Mouse (Mus musculus): ENCODE data around the gene Cd247. TPM values are rescaled to one million over a fixed set of nuclear protein-coding genes. Genes with fewer than 3 reads are reported as not detected.

Gene Cd247
- polyA plus RNA-seq, 2 experiments: 0.07 to 0.47 TPM

DNA sequence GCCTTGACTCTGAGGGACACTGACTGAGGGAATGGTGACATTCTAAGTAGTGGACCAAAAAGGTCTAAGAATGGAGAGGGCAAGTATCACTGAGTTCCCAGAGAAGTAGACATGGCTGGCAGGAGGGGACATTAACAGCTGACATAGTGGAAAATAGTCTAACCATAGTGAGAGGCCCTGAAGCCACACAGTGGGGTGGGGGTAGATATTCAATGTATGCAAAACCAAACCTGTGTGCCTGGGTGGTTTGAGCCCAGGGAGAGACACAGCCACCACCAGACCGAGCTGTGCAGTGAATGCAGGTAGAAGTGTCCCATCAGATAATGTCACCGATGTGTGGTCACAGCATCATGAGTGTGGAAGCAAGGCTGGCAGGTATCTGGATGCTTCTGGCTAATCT, 33.5 kb downstream of the Cd247 start:
- no peaks in the 10 kb centered on the region for H3K36me3 ChIP-seq (replicated peaks; ENCODE audit: control insufficient read depth, insufficient read depth, low read depth)
- no peak overlapping the region for H3K4me3 ChIP-seq (ENCODE audit: insufficient read depth in 1 of 2, low read depth in 2 of 2, low read length in 2 of 2)
- DNase-seq (ENCODE audit: low read depth in 3 of 3, low spot score in 3 of 3) (no peak), ATAC-seq (ENCODE audit: insufficient read depth) (no peak)
- H3K27ac ChIP-seq: no peak overlapping the region
- peaks cover 25 to 27% of the 10 kb centered on the region in 2 experiments for H3K4me1 ChIP-seq (replicated peaks; ENCODE audit: control insufficient read depth in 2 of 2, insufficient read depth in 2 of 2, low read length in 1 of 2)
- no peak for TF ChIP-seq CTCF (IDR thresholded peaks at IDR 0.05; ENCODE audit: low read depth)
- H3K9me3 ChIP-seq (ENCODE audit: control insufficient read depth, low read length): no peaks in the 10 kb centered on the region
- no peak overlapping the region for H3K4me2 ChIP-seq (ENCODE audit: low read depth)
- H3K9ac ChIP-seq (replicated peaks): no peak overlapping the region
- no peaks in the 10 kb centered on the region for H3K27me3 ChIP-seq (ENCODE audit: control insufficient read depth, insufficient read depth, low read length)
- 48% methylated on average over 2 of the region's 2 CpGs for WGBS (ENCODE audit: insufficient replicate concordance)

DNA sequence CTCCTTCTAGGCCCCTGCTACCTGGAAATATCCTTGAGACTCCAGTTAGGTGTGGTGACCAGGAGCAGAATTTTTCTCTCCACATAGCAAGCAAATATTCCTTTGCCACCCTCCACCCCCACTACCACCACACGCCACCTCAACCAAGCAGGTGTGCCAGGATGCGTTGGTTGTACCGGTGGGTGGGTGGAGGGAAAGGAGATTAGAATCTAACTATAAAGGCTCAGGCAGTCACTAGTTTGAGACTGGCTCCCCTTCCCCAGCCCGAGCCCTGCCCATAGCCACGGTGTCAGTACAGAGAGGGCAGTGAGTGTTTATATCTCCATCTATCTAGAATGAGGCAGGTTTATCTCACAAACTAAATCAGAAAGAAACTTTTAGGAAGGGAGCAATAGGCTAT, 39.7 kb downstream of the Cd247 start:
- Histone ChIP-seq H3K9ac (replicated peaks) (no peak overlapping the region), H3K27me3 (ENCODE audit: control insufficient read depth, insufficient read depth, low read length) (no peaks in the 10 kb centered on the region), H3K27ac (no peak overlapping the region), H3K36me3 (replicated peaks; ENCODE audit: control insufficient read depth, insufficient read depth, low read depth) (no peaks in the 10 kb centered on the region), H3K4me1 (replicated peaks; ENCODE audit: control insufficient read depth in 2 of 2, insufficient read depth in 2 of 2, low read length in 1 of 2) (no peaks in the 10 kb centered on the region), H3K4me2 (ENCODE audit: low read depth) (no peak overlapping the region), H3K9me3 (ENCODE audit: control insufficient read depth, low read length) (no peaks in the 10 kb centered on the region), H3K4me3 (ENCODE audit: insufficient read depth in 1 of 2, low read depth in 2 of 2, low read length in 2 of 2) (no peak overlapping the region)
- ATAC-seq (ENCODE audit: insufficient read depth): no peak
- TF ChIP-seq CTCF (IDR thresholded peaks at IDR 0.05; ENCODE audit: low read depth) (no peak), EP300 (IDR thresholded peaks at IDR 0.05; ENCODE audit: low read depth) (no peak)
- DNase-seq (ENCODE audit: low read depth in 3 of 3, low spot score in 3 of 3): no peak
- WGBS (ENCODE audit: insufficient replicate concordance): 73% methylated on average over 5 of the region's 5 CpGs

DNA sequence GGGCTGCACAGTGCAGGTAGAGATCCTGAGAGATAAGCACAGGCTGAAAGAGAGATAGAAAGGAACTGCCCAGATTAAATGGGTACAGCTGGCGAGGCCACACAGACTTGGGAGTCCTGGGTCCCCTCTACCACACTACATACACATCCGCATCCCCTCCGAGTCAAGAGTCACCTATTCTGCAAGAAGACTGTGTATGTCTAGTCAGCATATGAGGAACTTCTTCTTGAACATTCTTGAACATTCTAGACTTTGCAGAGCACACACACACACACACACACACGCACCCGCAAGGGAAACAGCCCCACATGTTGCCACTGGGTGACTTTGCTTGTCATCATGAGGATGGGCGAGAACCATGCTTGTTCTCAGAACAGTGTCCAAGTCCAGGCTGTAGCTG, 40.1 kb downstream of the Cd247 start:
- Histone ChIP-seq H3K9ac (replicated peaks) (no peak overlapping the region), H3K9me3 (ENCODE audit: control insufficient read depth, low read length) (no peaks in the 10 kb centered on the region), H3K4me1 (replicated peaks; ENCODE audit: control insufficient read depth in 2 of 2, insufficient read depth in 2 of 2, low read length in 1 of 2) (no peaks in the 10 kb centered on the region), H3K27me3 (ENCODE audit: control insufficient read depth, insufficient read depth, low read length) (no peaks in the 10 kb centered on the region), H3K4me2 (ENCODE audit: low read depth) (no peak overlapping the region), H3K27ac (no peak overlapping the region), H3K4me3 (ENCODE audit: insufficient read depth in 1 of 2, low read depth in 2 of 2, low read length in 2 of 2) (no peak overlapping the region), H3K36me3 (replicated peaks; ENCODE audit: control insufficient read depth, insufficient read depth, low read depth) (no peaks in the 10 kb centered on the region)
- 70% methylated on average over 6 of the region's 6 CpGs for WGBS (ENCODE audit: insufficient replicate concordance)
- no peak for ATAC-seq (ENCODE audit: insufficient read depth)
- no peak for TF ChIP-seq EP300 (IDR thresholded peaks at IDR 0.05; ENCODE audit: low read depth)
- no peak for TF ChIP-seq CTCF (IDR thresholded peaks at IDR 0.05; ENCODE audit: low read depth)
- no peak for DNase-seq (ENCODE audit: low read depth in 3 of 3, low spot score in 3 of 3)

DNA sequence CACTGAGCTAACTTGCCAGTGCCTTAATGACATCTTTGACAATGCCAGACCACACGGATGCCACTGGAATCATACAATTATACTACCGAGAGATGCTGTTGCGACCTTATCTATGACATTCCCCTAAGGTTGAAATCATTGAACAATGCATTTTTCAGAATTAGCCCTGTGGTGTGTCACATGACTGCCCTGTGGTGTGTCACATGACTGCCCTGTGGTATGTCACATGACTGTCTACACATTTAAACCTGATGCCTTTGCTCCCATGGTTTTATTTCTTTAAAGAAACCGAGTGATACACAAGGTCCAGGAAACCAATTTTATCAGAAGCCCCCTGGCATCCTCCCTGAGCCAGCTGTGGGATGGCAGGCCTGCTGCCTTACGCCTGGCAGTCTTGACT, 41.4 kb downstream of the Cd247 start:
- Histone ChIP-seq H3K4me3 (ENCODE audit: insufficient read depth in 1 of 2, low read depth in 2 of 2, low read length in 2 of 2) (no peak overlapping the region), H3K9me3 (ENCODE audit: control insufficient read depth, low read length) (no peaks in the 10 kb centered on the region), H3K36me3 (replicated peaks; ENCODE audit: control insufficient read depth, insufficient read depth, low read depth) (no peaks in the 10 kb centered on the region), H3K4me2 (ENCODE audit: low read depth) (no peak overlapping the region), H3K27ac (no peak overlapping the region), H3K27me3 (ENCODE audit: control insufficient read depth, insufficient read depth, low read length) (no peaks in the 10 kb centered on the region), H3K9ac (replicated peaks) (no peak overlapping the region), H3K4me1 (replicated peaks; ENCODE audit: control insufficient read depth in 2 of 2, insufficient read depth in 2 of 2, low read length in 1 of 2) (0 out of 4 replicates have a peak, but pooled peaks cover 0 to 2% of the 10 kb centered on the region in 2 experiments)
- TF ChIP-seq CTCF (IDR thresholded peaks at IDR 0.05; ENCODE audit: low read depth) (no peak), EP300 (IDR thresholded peaks at IDR 0.05; ENCODE audit: low read depth) (no peak)
- no peak for DNase-seq (ENCODE audit: low read depth in 3 of 3, low spot score in 3 of 3)
- WGBS (ENCODE audit: insufficient replicate concordance): 64% methylated on average over 5 of the region's 5 CpGs
- no peak for ATAC-seq (ENCODE audit: insufficient read depth)

DNA sequence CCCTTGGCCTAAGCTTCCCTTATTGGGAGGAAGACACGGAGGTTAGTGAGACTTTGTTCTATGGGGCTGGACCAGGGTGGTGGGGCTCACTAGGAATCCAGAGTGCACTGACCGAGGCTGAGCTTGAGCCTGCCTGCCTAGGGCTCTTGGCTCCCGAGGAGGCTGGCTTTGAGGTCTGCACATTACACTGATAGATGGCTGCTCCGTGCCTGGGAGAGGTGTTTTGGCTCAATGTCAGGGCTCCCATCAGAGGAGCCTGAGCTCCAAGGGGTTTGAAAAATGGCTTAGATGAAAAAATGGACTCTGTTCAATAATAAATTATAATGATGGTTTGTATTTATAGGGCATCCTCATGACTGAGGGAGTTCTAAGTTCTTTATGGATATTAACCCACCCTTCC, 44.8 kb downstream of the Cd247 start:
- ATAC-seq (ENCODE audit: insufficient read depth) (no peak), DNase-seq (ENCODE audit: low read depth in 3 of 3, low spot score in 3 of 3) (no peak)
- TF ChIP-seq EP300 (IDR thresholded peaks at IDR 0.05; ENCODE audit: low read depth) (no peak), CTCF (IDR thresholded peaks at IDR 0.05; ENCODE audit: low read depth) (no peak)
- peaks cover 0 to 7% of the 10 kb centered on the region in 2 experiments; a peak in 1 of 4 replicates for H3K4me1 ChIP-seq (replicated peaks; ENCODE audit: control insufficient read depth in 2 of 2, insufficient read depth in 2 of 2, low read length in 1 of 2)
- H3K9ac ChIP-seq (replicated peaks): no peak overlapping the region
- H3K36me3 ChIP-seq (replicated peaks; ENCODE audit: control insufficient read depth, insufficient read depth, low read depth): no peaks in the 10 kb centered on the region
- no peaks in the 10 kb centered on the region for H3K9me3 ChIP-seq (ENCODE audit: control insufficient read depth, low read length)
- H3K27ac ChIP-seq: no peak overlapping the region
- H3K4me3 ChIP-seq (ENCODE audit: insufficient read depth in 1 of 2, low read depth in 2 of 2, low read length in 2 of 2): no peak overlapping the region
- WGBS (ENCODE audit: insufficient replicate concordance): 54% methylated on average over 4 of the region's 4 CpGs
- H3K27me3 ChIP-seq (ENCODE audit: control insufficient read depth, insufficient read depth, low read length): peaks cover 3% of the 10 kb centered on the region; the same call in 1 of the 2 replicates
- H3K4me2 ChIP-seq (ENCODE audit: low read depth): no peak overlapping the region

Data from liver, embryonic 14.5 days (tissue).